Mouse (Mus musculus): ENCODE measurements around the gene Gpr1. TPM values are rescaled to one million over a fixed set of nuclear protein-coding genes. Genes with fewer than 3 reads are reported as not detected.
A peak's percentile ranks its signal among the peaks of the same experiment; 100 is the strongest.

The Gpr1 gene
- polyA plus RNA-seq, 1 experiment from 2014 or later: 0.35 TPM

DNA sequence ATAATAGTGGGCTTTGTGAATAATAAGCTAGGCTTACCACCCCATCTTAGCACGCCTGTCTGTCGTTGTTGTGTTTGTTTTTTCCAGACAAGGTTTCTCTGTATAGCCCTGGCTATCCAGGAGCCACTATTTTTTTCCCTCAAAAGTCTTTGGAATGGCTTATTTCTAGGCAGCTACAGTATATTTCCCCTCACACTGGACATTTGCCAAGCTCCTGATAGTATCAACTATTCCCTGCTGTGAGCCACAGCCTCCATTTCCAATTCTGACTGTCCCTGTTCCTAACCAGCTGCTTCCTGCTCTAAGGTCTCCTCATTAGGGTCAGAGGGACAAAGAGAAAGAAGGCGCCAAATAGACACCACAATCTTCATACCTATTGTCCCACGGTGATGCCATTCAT, 40.8 kb upstream of the Gpr1 start:
- WGBS: 19% methylated on average over 4 of the region's 4 CpGs
- DNase-seq (ENCODE audit: low spot score): no peak
- Histone ChIP-seq H3K4me1 (replicated peaks; ENCODE audit: control insufficient read depth, insufficient read depth, low read length) (peaks cover 7% of the 10 kb centered on the region), H3K4me3 (ENCODE audit: low read depth, low read length) (no peak overlapping the region), H3K36me3 (ENCODE audit: control insufficient read depth, insufficient read depth, low read length) (no peaks in the 10 kb centered on the region), H3K9me3 (ENCODE audit: control insufficient read depth, low read length) (no peaks in the 10 kb centered on the region), H3K9ac (ENCODE audit: low read length) (no peak overlapping the region), H3K27ac (ENCODE audit: low read depth, low read length) (no peak overlapping the region), H3K27me3 (ENCODE audit: control insufficient read depth, insufficient read depth, low read length) (peaks cover 39% of the 10 kb centered on the region), H3K4me2 (ENCODE audit: low read depth, low read length, severe bottlenecking) (no peak overlapping the region)
- ATAC-seq (replicated peaks; ENCODE audit: low FRiP score): no peak

DNA sequence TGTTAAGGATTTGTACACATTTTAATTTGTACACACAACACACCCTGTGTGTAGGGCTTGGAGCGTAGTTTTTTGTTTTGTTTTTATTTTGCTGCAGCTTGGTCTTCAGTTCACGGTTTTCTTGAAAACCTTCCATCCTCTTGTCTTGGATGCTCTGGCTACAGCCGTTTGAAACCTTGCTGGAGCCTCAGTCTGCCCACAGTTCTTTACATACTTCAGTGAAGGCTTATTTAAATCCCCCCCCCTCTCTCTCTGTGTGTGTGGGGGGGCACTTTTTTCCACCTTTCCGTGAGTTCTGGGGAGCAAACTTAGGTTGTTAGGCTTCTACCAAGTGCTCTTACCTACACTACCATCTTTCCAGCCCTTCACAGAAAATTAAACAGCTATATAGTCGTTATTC, 38.9 kb upstream of the Gpr1 start:
- Histone ChIP-seq H3K4me3 (ENCODE audit: low read depth, low read length) (no peak overlapping the region), H3K9ac (ENCODE audit: low read length) (peak overlapping the region; percentile 45), H3K4me1 (replicated peaks; ENCODE audit: control insufficient read depth, insufficient read depth, low read length) (peaks cover 14% of the 10 kb centered on the region)

DNA sequence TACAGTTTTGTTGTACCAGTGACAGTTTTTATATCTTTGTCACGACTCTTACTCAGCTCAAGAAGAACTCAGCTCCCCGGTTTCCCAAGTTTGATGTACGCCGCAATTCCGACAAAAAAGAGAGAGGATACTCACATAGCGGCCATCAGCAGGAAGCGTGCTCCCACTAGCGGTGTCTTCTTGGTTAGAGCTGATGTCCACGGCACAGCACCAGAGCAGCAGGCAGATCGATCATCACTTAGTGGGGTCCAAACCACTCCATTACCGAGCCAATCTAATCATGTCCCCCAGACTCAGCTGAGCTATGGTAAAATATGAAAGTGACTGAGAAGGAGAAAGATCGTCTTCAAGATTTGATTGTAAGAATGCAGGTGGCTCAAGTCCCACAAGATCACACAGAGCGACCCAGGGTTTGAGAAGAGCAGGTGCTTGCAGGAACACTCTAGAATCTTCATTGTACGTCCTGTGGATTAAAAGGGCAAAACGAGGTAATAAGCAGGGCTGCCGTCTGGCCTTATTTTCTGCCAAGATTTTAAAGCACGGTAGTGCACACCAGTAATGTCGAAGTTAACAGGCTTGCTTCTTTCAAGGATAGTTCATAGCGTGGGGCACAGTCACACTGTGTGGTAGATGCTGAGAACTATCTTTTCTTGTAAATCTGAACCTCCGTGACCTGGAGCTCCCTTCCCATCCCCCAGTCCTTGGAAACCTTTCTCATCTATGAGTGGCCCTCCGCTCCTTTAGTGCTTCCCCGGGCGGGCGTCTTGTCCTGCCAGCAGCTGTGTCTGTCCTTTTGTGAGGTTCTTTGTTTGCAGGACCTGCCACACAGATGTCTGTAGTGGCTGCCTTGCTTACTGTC, 38.2 kb upstream of the Gpr1 start:
- peak overlapping the region; percentile 45 for H3K9ac ChIP-seq (ENCODE audit: low read length)
- H3K4me2 ChIP-seq (ENCODE audit: low read depth, low read length, severe bottlenecking): peak overlapping the region; percentile 37; the same call in 1 of the 2 replicates

More for the DNA sequence above, 38.9 kb upstream of the Gpr1 start:
- Histone ChIP-seq H3K9me3 (ENCODE audit: control insufficient read depth, low read length) (no peaks in the 10 kb centered on the region), H3K27me3 (ENCODE audit: control insufficient read depth, insufficient read depth, low read length) (peaks cover 39% of the 10 kb centered on the region), H3K4me2 (ENCODE audit: low read depth, low read length, severe bottlenecking) (peak overlapping the region; percentile 37; the same call in 1 of the 2 replicates), H3K36me3 (ENCODE audit: control insufficient read depth, insufficient read depth, low read length) (no peaks in the 10 kb centered on the region), H3K27ac (ENCODE audit: low read depth, low read length) (peak overlapping the region; percentile 70)
- WGBS: 14% methylated on average over 5 of the region's 5 CpGs
- ATAC-seq (replicated peaks; ENCODE audit: low FRiP score) (no peak), DNase-seq (ENCODE audit: low spot score) (no peak)

DNA sequence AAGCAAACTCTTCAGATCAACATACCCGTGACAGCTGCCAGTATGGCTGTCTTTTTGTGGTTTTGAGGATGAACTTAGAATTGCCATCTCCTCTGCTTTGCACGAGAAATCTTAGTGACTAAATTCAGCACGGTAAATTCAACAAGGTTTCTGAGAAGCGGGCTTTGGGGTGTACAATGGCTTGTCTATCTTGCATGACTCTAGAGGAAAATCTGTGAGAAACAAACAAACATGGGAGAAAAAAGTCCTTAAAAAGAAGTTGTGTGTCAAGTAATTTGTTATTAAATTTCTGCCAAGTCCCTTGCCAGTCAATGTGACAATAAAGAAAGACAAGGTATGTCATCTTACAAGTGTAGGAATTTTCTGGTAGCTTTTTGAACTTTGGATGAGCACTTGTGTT, 34.9 kb upstream of the Gpr1 start:
- peaks cover 22% of the 10 kb centered on the region for H3K27me3 ChIP-seq (ENCODE audit: control insufficient read depth, insufficient read depth, low read length)
- H3K4me2 ChIP-seq (ENCODE audit: low read depth, low read length, severe bottlenecking): no peak overlapping the region
- no peak overlapping the region for H3K27ac ChIP-seq (ENCODE audit: low read depth, low read length)
- H3K4me3 ChIP-seq (ENCODE audit: low read depth, low read length): no peak overlapping the region
- H3K4me1 ChIP-seq (replicated peaks; ENCODE audit: control insufficient read depth, insufficient read depth, low read length): peaks cover 14% of the 10 kb centered on the region
- 45% methylated on average over 4 of the region's 4 CpGs for WGBS
- H3K9ac ChIP-seq (ENCODE audit: low read length): no peak overlapping the region
- no peaks in the 10 kb centered on the region for H3K9me3 ChIP-seq (ENCODE audit: control insufficient read depth, low read length)
- DNase-seq (ENCODE audit: low spot score) (no peak), ATAC-seq (replicated peaks; ENCODE audit: low FRiP score) (no peak)
- no peaks in the 10 kb centered on the region for H3K36me3 ChIP-seq (ENCODE audit: control insufficient read depth, insufficient read depth, low read length)

More for the DNA sequence above, 38.2 kb upstream of the Gpr1 start:
- 24% methylated on average over 24 of the region's 24 CpGs for WGBS
- Histone ChIP-seq H3K4me3 (ENCODE audit: low read depth, low read length) (no peak overlapping the region), H3K4me1 (replicated peaks; ENCODE audit: control insufficient read depth, insufficient read depth, low read length) (peaks cover 14% of the 10 kb centered on the region), H3K27me3 (ENCODE audit: control insufficient read depth, insufficient read depth, low read length) (peaks cover 39% of the 10 kb centered on the region), H3K27ac (ENCODE audit: low read depth, low read length) (peak overlapping the region; percentile 70), H3K9me3 (ENCODE audit: control insufficient read depth, low read length) (no peaks in the 10 kb centered on the region), H3K36me3 (ENCODE audit: control insufficient read depth, insufficient read depth, low read length) (no peaks in the 10 kb centered on the region)
- ATAC-seq (replicated peaks; ENCODE audit: low FRiP score) (peak; percentile 53), DNase-seq (ENCODE audit: low spot score) (no peak)

GRCm38 (mm10) chr1:63248360-63248851, 34.1 kb upstream of the Gpr1 start:
- Histone ChIP-seq H3K9me3 (ENCODE audit: control insufficient read depth, low read length) (no peaks in the 10 kb centered on the region), H3K4me2 (ENCODE audit: low read depth, low read length, severe bottlenecking) (peak overlapping the region; percentile 53), H3K27me3 (ENCODE audit: control insufficient read depth, insufficient read depth, low read length) (peaks cover 19% of the 10 kb centered on the region), H3K27ac (ENCODE audit: low read depth, low read length) (peak overlapping the region; percentile 85), H3K4me1 (replicated peaks; ENCODE audit: control insufficient read depth, insufficient read depth, low read length) (peaks cover 13% of the 10 kb centered on the region), H3K4me3 (ENCODE audit: low read depth, low read length) (peak overlapping the region; percentile 28), H3K36me3 (ENCODE audit: control insufficient read depth, insufficient read depth, low read length) (no peaks in the 10 kb centered on the region), H3K9ac (ENCODE audit: low read length) (peak overlapping the region; percentile 63)
- WGBS: 2% methylated on average over 44 of the region's 44 CpGs
- DNase-seq (ENCODE audit: low spot score): peak; percentile 76
- no peak for ATAC-seq (replicated peaks; ENCODE audit: low FRiP score)

GRCm38 (mm10) chr1:63247831-63248359, 33.6 kb upstream of the Gpr1 start:
- peak overlapping the region; percentile 63 for H3K9ac ChIP-seq (ENCODE audit: low read length)
- peak overlapping the region; percentile 85 for H3K27ac ChIP-seq (ENCODE audit: low read depth, low read length)
- ATAC-seq (replicated peaks; ENCODE audit: low FRiP score) (peak; percentile 57; the same call in 1 of the 2 replicates), DNase-seq (ENCODE audit: low spot score) (peak; percentile 67)
- H3K36me3 ChIP-seq (ENCODE audit: control insufficient read depth, insufficient read depth, low read length): no peaks in the 10 kb centered on the region
- peak overlapping the region; percentile 28 for H3K4me3 ChIP-seq (ENCODE audit: low read depth, low read length)
- peaks cover 16% of the 10 kb centered on the region for H3K27me3 ChIP-seq (ENCODE audit: control insufficient read depth, insufficient read depth, low read length)
- H3K9me3 ChIP-seq (ENCODE audit: control insufficient read depth, low read length): no peaks in the 10 kb centered on the region
- H3K4me1 ChIP-seq (replicated peaks; ENCODE audit: control insufficient read depth, insufficient read depth, low read length): peaks cover 8% of the 10 kb centered on the region
- WGBS: under 1% methylated on average over 18 of the region's 18 CpGs
- H3K4me2 ChIP-seq (ENCODE audit: low read depth, low read length, severe bottlenecking): peak overlapping the region; percentile 53

GRCm38 (mm10) chr1:63246862-63247521, 32.6 kb upstream of the Gpr1 start:
- peaks cover 11% of the 10 kb centered on the region for H3K27me3 ChIP-seq (ENCODE audit: control insufficient read depth, insufficient read depth, low read length)
- DNase-seq (ENCODE audit: low spot score) (peak; percentile 87), ATAC-seq (replicated peaks; ENCODE audit: low FRiP score) (peak; percentile 89)
- peak overlapping the region; percentile 85 for H3K27ac ChIP-seq (ENCODE audit: low read depth, low read length)
- no peaks in the 10 kb centered on the region for H3K36me3 ChIP-seq (ENCODE audit: control insufficient read depth, insufficient read depth, low read length)
- no peaks in the 10 kb centered on the region for H3K9me3 ChIP-seq (ENCODE audit: control insufficient read depth, low read length)
- WGBS: under 1% methylated on average over 16 of the region's 16 CpGs
- peaks cover 7% of the 10 kb centered on the region for H3K4me1 ChIP-seq (replicated peaks; ENCODE audit: control insufficient read depth, insufficient read depth, low read length)
- no peak overlapping the region for H3K9ac ChIP-seq (ENCODE audit: low read length)
- peak overlapping the region; percentile 18; the same call in 1 of the 2 replicates for H3K4me3 ChIP-seq (ENCODE audit: low read depth, low read length)
- H3K4me2 ChIP-seq (ENCODE audit: low read depth, low read length, severe bottlenecking): peak overlapping the region; percentile 53

DNA sequence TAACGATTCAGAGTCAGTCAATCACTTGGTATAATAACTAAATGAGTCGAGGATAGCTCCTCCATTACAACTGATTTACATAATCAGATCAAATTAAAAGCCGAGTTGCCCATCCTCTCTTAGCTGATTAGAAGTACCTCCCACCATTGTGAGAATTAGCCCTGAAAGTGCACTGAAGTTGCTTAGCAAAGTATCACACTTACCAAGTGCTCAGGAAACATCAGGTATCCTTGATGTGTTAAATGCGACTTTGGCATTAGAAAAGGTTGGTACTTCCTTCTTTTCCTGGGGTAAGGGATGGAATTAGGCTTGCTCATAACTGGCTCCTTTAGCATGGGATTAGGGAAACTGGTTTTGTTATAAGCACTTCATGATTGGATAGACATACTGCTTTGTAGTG, 29.5 kb upstream of the Gpr1 start:
- Histone ChIP-seq H3K4me3 (ENCODE audit: low read depth, low read length) (no peak overlapping the region), H3K36me3 (ENCODE audit: control insufficient read depth, insufficient read depth, low read length) (no peaks in the 10 kb centered on the region), H3K9me3 (ENCODE audit: control insufficient read depth, low read length) (no peaks in the 10 kb centered on the region), H3K27me3 (ENCODE audit: control insufficient read depth, insufficient read depth, low read length) (no peaks in the 10 kb centered on the region), H3K4me1 (replicated peaks; ENCODE audit: control insufficient read depth, insufficient read depth, low read length) (peaks cover 5% of the 10 kb centered on the region), H3K4me2 (ENCODE audit: low read depth, low read length, severe bottlenecking) (no peak overlapping the region), H3K27ac (ENCODE audit: low read depth, low read length) (no peak overlapping the region), H3K9ac (ENCODE audit: low read length) (no peak overlapping the region)
- no peak for DNase-seq (ENCODE audit: low spot score)
- ATAC-seq (replicated peaks; ENCODE audit: low FRiP score): no peak
- WGBS: 57% methylated on average over 4 of the region's 4 CpGs
